Mouse (Mus musculus) urinary bladder, postnatal 25 days (tissue): Measurements from ENCODE around the gene Iqgap3.

Source experiments
- DNase-seq: peaks from one replicate; pipeline ENCODE4 v3.0.0; 2022; ENCODE audit warnings: low spot score

Iqgap3 gene

GRCm38 (mm10) chr3:88081345-88082223, at the start of gene Iqgap3:
Gene Iqgap3, plus strand, starts transcription at chr3:88081971.
- peak; percentile 85 for DNase-seq

DNA sequence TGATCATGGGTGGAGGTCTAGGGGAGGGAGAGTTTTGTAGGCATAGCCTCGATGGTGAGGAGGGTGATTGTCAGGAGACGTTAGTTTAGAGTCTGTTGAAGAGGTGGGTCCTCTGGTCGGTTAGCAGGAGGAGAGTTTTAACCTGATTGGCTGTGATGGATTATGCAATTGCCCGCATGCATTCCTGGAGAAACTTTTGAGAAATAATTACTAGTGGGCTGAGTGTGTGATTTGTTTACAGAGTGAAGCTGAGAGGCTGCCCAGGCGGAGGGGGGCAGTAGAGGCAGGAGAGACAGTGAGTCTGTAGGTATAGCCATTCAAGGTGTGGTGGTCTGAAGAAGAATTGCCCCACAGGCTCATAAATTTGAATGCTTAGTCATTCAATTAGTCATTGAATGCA, 48.3 kb upstream of the Iqgap3 start:
- no peak for DNase-seq

DNA sequence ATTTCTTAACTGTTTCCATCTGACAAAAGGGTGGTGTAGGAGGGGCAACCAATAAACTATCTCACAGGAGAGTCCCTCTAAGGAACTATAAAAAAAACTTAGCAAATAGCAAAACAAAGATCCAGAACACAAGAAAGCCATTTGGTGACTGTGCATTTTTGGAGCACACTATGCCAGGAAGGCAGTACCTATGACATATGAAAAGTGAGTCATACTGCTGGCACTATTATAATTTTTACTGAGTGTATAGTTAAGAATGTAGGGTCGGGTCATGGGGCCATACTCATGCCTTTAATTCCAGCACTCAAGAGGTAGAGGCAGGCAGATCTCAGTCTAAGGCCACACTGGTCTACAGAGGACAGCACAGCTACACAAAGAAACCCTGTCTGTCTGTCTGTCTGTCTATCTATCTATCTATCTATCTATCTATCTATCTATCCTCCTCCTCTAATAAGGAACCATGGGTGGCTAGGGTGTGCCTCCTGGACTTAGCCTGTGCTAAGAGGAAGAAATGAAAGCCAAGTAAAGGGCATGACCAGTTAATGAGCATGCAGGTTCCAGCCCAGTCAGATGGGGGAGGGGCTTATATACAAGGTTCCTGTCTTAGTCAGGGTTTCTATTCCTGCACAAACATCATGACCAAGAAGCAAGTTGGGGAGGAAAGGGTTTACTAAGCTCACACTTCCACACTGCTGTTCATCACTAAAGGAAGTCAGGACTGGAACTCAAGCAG, 46.0 kb upstream of the Iqgap3 start:
- no peak for DNase-seq

DNA sequence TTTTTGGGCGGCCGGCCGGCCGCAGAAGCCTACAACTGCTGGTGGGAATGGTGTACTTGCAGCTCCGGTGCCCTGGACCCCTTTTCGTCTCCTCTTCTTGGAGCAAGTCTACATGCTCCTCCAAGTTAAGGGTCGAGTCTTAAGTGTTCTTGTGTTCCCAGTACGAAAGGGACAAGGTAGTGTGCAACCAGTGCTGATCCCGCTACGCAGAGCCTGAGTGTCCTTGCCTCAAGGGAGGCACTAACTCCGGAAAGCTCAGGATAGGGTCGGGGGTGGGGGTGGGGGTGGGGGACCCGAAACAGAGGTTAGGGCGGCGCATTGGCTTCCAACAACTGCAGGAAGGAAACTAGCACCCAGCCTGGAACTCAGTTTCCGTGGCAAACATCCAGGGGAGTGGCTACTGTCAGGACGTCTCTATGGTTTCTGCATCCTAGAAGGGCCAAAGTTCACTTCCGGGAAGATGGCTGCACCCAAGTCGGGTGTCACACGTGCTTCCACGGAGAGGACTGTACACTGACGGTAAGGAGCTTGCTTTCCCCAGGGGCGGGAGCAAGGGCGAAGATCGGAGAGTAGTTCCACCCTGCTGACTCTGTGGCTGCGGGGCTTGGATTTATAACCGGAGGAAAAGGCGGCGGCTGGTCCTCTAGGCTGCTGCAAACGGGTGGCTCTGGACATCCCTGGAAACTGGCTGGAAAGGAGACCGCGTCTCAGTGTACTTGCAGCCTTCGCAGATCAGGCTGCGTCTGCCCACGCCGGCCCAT, 38.9 kb upstream of the Iqgap3 start, which contains the start of gene Gpatch4:
Gene Gpatch4, plus strand, starts transcription at position 448 of the 761 bp plus-strand sequence.
- peak; percentile 74 for DNase-seq

DNA sequence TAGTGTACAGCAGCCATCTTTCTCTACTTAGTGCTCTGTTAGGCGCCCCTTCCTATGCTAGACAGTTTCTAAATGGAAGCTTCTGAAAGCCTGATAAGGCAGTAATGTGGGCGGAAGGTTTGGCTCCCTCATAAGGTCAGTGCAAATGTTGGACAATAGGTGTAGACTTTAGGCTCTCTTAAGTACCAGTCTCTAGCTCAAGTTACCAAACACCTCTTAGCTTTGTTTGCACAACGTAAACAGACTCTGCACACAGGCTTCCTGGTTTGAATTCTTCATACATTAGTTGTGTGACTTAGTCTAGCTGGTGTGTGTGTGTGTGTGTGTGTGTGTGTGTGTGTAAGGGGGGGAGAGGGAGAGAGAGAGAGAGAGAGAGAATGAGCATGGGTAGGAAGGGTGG, 32.2 kb upstream of the Iqgap3 start:
- DNase-seq, result no peak

DNA sequence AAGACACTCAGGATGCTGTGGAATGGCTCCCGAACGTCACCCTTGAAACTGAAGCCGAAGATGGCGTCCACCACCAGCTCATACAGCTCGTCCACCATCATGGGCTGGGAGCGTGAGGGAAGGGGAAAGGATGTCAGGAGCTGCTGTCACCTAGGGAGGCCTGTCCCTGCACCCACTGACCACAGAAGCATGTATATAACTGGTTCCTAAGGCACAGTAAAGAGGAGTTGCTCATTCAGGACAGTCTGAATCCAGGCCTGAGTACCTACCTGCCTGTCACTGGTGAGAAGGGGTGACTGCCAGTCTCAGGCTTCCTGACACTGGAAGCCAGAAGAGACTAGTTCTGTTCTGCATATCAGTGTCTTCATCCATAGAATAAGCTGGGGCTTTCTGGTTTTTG, 24.7 kb upstream of the Iqgap3 start:
- DNase-seq, result no peak

GRCm38 (mm10) chr3:88057902-88058696, 23.7 kb upstream of the Iqgap3 start, which contains the start of gene Naxe:
Gene Naxe, minus strand, starts transcription at chr3:88058495.
- peak; percentile 80 for DNase-seq

GRCm38 (mm10) chr3:88068386-88068785, 13.4 kb upstream of the Iqgap3 start:
- DNase-seq, result no peak

- DNase-seq, result peak; percentile 86
Observed at GRCm38 (mm10) chr3:88071783-88072182, 10.0 kb upstream of the Iqgap3 start.

DNA sequence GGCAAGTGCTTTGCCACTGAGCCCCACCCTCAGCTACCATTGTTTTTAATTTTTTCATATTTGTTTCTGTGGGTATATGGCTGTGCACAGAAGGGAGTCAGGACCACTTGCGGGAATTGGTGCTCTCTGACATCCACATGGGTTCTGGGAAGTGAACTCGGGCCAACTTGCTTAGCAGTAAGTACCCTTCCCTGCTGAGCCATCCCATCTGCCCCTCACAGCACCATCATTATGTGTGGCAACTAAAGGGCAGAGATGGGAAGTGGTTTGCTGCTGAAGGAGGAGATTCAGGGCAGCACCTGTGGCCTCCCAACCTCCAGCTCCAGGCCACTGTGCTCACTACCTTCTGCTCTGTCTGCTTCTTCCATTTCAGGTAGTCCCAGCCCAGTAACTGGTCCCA, 8.1 kb upstream of the Iqgap3 start:
- no peak for DNase-seq

DNA sequence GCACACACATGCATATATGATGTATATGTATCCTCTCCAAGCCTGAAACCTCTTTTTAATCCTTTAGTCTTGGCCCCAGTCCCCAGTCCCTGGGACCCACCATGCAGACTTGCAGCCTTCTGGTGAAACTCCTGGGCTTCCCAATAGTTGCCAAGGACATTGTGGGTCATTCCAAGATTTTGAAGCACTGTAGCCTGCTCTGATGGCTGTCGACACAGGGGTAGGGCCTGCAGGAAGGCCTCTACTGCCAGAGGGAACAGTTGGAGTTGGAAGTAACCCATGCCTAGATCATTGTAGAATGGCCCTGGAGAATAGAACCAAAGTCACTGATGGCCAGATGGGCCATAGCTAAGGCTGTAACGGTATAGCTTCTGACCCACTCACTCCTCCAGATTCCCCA, 7.4 kb upstream of the Iqgap3 start:
- no peak for DNase-seq

DNA sequence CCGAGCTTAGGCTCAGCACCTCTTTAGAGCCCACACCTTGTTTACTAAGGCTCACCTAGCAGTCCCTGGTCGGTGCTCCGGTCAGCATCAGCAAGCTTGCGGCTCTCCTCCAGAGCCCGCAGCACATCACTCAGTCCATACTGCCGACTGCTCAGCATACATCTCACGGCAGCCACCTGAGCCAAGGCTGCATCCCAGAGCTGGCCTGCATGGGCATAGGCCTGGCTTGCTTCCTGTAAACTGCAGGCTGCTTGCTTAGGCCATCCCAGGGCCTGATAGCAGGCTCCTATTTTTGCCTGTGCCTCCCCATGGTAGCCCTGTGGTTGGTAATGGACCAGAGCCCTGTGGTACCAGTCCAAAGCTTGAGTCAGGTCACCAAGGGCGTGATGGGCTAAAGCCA, 7.0 kb upstream of the Iqgap3 start:
- DNase-seq, result no peak

GRCm38 (mm10) chr3:88077441-88077840, 4.3 kb upstream of the Iqgap3 start:
- no peak for DNase-seq

GRCm38 (mm10) chr3:88078204-88078603, 3.6 kb upstream of the Iqgap3 start, which contains the start of gene Ttc24:
Gene Ttc24, minus strand, starts transcription at chr3:88078304.
- no peak for DNase-seq

DNA sequence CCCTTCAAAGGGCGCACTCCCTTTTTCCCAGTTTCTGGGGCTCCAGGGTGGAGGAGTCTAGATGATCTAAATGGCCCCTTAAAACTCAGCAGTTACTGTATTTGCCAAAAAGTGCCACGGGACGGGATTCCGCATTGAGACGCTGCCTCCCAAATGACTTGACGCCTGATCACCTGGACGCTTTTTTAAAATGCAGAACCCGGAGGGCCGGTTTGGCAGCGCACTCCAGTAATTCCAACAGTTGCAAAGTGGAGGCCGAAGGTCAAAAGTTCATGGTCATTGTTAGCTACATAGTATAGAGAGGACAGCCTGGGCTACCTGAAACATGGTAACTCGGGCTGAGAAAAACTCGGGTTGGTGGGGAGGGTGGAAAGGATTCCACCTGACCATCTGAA, 450 bp downstream of the Iqgap3 start:
- DNase-seq, result no peak

- no peak for DNase-seq
Observed at GRCm38 (mm10) chr3:88082663-88083062, 892 bp downstream of the Iqgap3 start.

DNA sequence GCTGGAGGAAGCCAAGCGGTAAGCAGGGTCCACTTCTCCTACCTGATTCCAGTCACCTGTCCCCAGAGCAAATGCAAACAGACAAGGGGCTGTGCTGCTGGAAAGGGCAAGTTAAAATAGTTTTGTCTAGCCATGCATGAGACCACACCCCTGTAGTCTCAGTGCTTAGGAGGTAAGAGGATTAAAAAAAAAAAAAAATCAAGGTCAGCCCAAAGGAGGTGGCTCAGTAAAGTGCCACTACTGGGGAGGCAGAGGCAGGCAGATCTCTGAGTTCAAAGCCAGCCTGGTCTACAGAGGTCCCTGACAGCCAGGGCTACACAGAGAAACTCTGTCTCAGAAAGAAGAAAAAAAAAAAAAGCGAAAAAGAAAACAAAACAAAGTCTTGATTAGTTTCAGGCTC, 2.2 kb downstream of the Iqgap3 start:
- no peak for DNase-seq

DNA sequence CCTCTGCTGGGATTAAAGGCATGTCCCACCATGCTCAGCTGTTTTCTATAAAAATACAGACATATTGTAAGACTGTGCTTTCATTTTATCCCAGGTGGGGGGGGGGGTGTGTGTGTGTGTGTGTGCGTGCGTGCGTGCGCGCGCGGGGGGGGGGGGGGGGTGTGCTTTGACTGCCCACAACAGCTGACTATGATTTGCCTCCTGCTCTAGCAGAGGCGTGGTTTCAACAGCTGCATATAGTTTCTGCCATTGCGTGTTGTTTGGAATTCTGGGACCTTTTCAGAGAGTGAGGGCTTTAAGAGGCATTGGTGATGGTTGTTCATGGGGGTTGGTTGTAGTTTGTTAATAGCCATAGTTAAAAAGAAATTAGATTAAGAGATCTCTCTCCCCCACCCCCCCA, 3.7 kb downstream of the Iqgap3 start:
- no peak for DNase-seq

DNA sequence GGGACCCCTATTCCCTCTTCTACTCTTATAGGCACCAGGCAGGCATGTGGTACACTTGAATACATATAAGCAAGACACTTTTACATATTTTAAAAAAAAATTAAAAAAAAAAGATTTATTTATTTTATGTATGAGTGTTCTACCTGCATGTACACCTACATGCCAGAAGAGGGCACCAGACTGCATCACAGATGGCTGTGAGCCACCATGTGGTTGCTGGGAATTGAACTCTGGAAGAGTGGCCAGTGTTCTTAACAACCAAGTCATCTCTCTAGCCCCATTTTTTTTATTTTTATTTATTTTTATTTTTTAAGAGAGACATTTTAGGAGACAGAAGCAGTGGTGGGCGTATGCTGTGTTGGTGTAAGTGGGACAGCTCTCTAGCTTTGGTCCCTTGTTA, 5.9 kb downstream of the Iqgap3 start:
- no peak for DNase-seq

DNA sequence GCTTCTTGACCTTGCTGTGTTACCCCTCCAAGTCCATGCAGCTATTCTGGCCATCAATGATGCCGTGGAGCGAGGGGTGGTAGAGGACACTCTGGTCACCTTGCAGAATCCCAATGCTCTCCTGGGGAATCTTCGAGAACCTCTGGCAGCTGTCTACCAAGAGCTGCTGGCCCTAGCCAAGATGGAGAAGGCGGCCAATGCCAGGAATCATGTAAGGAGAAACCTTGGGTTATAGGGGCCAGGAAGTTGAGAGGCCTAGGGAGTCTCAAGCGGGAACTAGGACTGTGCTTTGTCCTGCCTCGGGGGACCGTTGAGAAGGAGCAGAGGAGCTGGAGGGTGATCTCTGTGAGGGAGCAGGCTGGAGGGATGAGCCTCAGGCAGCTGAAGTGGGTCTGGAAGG, 8.3 kb downstream of the Iqgap3 start:
- DNase-seq, result no peak

DNA sequence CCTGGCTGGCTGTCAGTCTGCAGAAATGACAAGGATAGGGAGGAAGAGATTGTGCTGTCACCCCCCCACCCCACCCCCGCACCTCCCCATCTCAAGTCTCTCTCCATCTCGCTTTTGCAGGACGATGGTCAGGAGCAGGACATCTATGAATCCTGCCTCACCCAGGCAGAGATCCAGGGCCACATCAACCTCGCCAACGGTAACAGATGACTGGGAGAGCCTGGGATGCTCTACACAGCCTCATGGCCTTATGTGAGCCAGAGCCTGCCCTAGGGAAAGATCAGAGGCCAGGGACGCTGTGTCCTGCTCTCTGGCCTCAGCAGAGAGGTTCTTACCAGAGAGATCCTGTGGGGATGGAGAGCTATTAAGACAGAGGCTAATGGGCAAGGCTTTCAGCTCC, 8.8 kb downstream of the Iqgap3 start:
- no peak for DNase-seq

DNA sequence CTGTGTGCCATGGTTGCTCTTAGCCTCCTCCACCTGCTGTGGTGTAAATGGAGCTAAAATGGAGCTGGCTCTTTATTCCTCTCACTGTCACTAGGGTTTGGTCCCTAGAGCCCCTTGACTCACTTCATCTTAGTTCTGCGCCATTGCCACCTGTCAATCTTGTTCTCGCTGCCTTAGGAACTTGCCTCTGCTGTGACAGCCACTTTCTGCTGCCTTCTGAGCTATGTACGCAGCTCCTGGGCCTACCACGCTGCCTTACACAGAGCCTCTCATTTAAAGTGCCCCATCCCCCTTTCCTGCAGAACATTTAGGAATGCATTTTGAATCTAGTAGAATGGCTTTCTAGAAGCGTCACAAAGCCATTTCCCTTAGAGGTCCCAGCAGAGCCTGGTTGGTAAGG, 12.4 kb downstream of the Iqgap3 start:
- DNase-seq, result no peak
